Mouse (Mus musculus) lung, adult 2 months (tissue): Measurements from ENCODE around the gene Trp53bp1.

Experiments
- CTCF ChIP-seq: fragments of 200-500 bp; IDR thresholded peaks from 2 replicates; pipeline ENCODE4 v1.5.1; 2011; ENCODE audit warnings: mild to moderate bottlenecking, low read length, control low read depth; ENCODE audit not compliant: insufficient read depth
- POLR2A ChIP-seq: fragments of 200-500 bp; IDR thresholded peaks from 2 replicates; pipeline ENCODE4 v1.6.1; 2011; ENCODE audit warnings: low read depth, mild to moderate bottlenecking, control low read depth, low read length, borderline replicate concordance; ENCODE audit errors: extremely low read depth

- TF ChIP-seq CTCF, result no peak
- TF ChIP-seq POLR2A, result no peak
Measured at GRCm38 (mm10) chr2:121239426-121239825, 31.8 kb downstream of the Trp53bp1 start.
